8 mouse cellular contexts compared by ENCODE assay signal in the genomic region with DNA sequence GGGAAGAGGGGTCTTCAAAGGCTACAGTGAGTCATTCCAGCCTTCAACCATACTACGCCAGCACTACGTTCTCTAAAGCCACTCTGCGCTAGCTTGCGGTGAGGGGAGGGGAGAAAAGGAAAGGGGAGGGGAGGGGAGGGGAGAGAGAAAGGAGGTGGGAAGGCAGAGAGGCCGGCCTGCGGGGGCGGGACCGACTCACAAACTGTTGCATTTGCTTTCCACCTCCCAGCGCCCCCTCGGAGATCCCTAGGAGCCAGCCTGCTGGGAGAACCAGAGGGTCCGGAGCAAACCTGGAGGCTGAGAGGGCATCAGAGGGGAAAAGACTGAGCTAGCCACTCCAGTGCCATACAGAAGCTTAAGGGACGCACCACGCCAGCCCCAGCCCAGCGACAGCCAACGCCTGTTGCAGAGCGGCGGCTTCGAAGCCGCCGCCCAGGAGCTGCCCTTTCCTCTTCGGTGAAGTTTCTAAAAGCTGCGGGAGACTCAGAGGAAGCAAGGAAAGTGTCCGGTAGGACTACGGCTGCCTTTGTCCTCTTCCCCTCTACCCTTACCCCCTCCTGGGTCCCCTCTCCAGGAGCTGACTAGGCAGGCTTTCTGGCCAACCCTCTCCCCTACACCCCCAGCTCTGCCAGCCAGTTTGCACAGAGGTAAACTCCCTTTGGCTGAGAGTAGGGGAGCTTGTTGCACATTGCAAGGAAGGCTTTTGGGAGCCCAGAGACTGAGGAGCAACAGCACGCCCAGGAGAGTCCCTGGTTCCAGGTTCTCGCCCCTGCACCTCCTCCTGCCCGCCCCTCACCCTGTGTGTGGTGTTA. TPM values are rescaled to one million over a fixed set of nuclear protein-coding genes. Genes with fewer than 3 reads are reported as not detected.
DNase-seq lines count a peak whose midpoint lies in the region; ATAC-seq and TF ChIP-seq lines count a peak whose summit lies in the region.

A gene (plus strand): TSS at position 239 of the 812 bp plus-strand sequence.

- H3K27me3 ChIP-seq in ES-Bruce4 (ENCODE audit: control insufficient read depth, insufficient read depth, low read length, poor library complexity, severe bottlenecking) = peaks cover 2% of the 10 kb centered on the region; the same call in 1 of the 2 replicates
- H3K27me3 ChIP-seq in forebrain, embryonic 15.5 days = peaks cover 9% of the 10 kb centered on the region; the same call in 1 of the 2 replicates
- H3K27me3 ChIP-seq in testis, adult 2 months (ENCODE audit: control insufficient read depth, insufficient read depth, low read length) = no peaks in the 10 kb centered on the region

- peak within 1 kb of the TSS; percentile 76 for H3K4me2 ChIP-seq in forebrain, embryonic 15.5 days (replicated peaks)

- 0 out of 2 replicates have a peak within 1 kb of the TSS, but pooled peaks have one; percentile 20 for H3K9ac ChIP-seq in ES-Bruce4 (ENCODE audit: low read depth, poor library complexity, severe bottlenecking)
- no peak within 1 kb of the TSS for H3K9ac ChIP-seq in forebrain, embryonic 15.5 days (replicated peaks)

- peak; percentile 42; the same call in 1 of the 2 replicates for ATAC-seq in forebrain, embryonic 15.5 days (replicated peaks)
- peak; percentile 78 to 80 for ATAC-seq in hematopoietic stem cell, adult 5-6 weeks (replicated peaks in 1 of 2; ENCODE audit: insufficient read depth in 1 of 2, low FRiP score in 2 of 2, low TSS enrichment in 1 of 2, low read depth in 1 of 2, poor library complexity in 2 of 2, severe bottlenecking in 2 of 2)
- 0 out of 2 replicates have a peak, but pooled peaks have one; percentile 52 for ATAC-seq in megakaryocyte-erythroid progenitor cell, adult 5-6 weeks (replicated peaks; ENCODE audit: low FRiP score, low TSS enrichment, poor library complexity, severe bottlenecking)

- H3K4me3 ChIP-seq in ES-Bruce4 (ENCODE audit: low read depth, low read length) = peak within 1 kb of the TSS; percentile 57
- H3K4me3 ChIP-seq in forebrain, embryonic 15.5 days = peak within 1 kb of the TSS; percentile 44
- H3K4me3 ChIP-seq in testis, adult 2 months (ENCODE audit: control insufficient read depth, low read depth, low read length) = peak within 1 kb of the TSS; percentile 86

- no peaks in the 10 kb centered on the region for H3K9me3 ChIP-seq in ES-Bruce4 (replicated peaks; ENCODE audit: control insufficient read depth, insufficient read depth, low read length, poor library complexity, severe bottlenecking)
- no peaks in the 10 kb centered on the region for H3K9me3 ChIP-seq in forebrain, embryonic 15.5 days

- DNase-seq in adrenal gland, adult 18-20 months (ENCODE audit: low spot score in 2 of 2) = peak; percentile 47 to 71
- no peak for DNase-seq in layer of hippocampus, postnatal 36 days
- no peak for DNase-seq in cerebellum, adult 11 months

- no peaks in the 10 kb centered on the region for H3K4me1 ChIP-seq in ES-Bruce4 (ENCODE audit: control insufficient read depth, insufficient read depth, low read length)
- peaks cover 27% of the 10 kb centered on the region for H3K4me1 ChIP-seq in forebrain, embryonic 15.5 days
- H3K4me1 ChIP-seq in testis, adult 2 months (ENCODE audit: control insufficient read depth, insufficient read depth, low read length) = no peaks in the 10 kb centered on the region; the same call in 1 of the 2 replicates

- no peaks in the 10 kb centered on the region for H3K36me3 ChIP-seq in ES-Bruce4 (ENCODE audit: control insufficient read depth, insufficient read depth, low read length, poor library complexity, severe bottlenecking)
- no peaks in the 10 kb centered on the region for H3K36me3 ChIP-seq in forebrain, embryonic 15.5 days
- no peaks in the 10 kb centered on the region for H3K36me3 ChIP-seq in testis, adult 2 months (ENCODE audit: control insufficient read depth, insufficient read depth, low read length)

- no peak for TF ChIP-seq EP300 in ES-Bruce4 (IDR thresholded peaks at IDR 0.05; ENCODE audit: insufficient read depth, low read depth, low read length)

- no peak for TF ChIP-seq CTCF in ES-Bruce4 (IDR thresholded peaks at IDR 0.05; ENCODE audit: low read depth, low read length)
- no peak for TF ChIP-seq CTCF in testis, adult 2 months (IDR thresholded peaks at IDR 0.05; ENCODE audit: control insufficient read depth, insufficient read depth, insufficient replicate concordance, low read depth, low read length)

- WGBS in forebrain, embryonic 15.5 days = 28% methylated on average over 27 of the region's 27 CpGs

- TF ChIP-seq POLR2A in ES-Bruce4 (IDR thresholded peaks at IDR 0.05; ENCODE audit: insufficient read depth, low read length) = no peak
- no peak for TF ChIP-seq POLR2A in testis, adult 2 months (IDR thresholded peaks at IDR 0.05; ENCODE audit: control insufficient read depth, low read depth, low read length)

- H3K27ac ChIP-seq in ES-Bruce4 (ENCODE audit: insufficient read depth, low read length) = no peak within 1 kb of the TSS
- H3K27ac ChIP-seq in forebrain, embryonic 15.5 days (replicated peaks) = no peak within 1 kb of the TSS
- H3K27ac ChIP-seq in testis, adult 2 months (ENCODE audit: control insufficient read depth, insufficient read depth, low read depth, low read length) = peak within 1 kb of the TSS; percentile 65

RNA-seq across cellular contexts. Expression of the gene that starts here (rescaled TPM):
- 0.50 and 0.57 TPM in 2 replicates for polyA plus RNA-seq in ES-Bruce4 (2011; ENCODE audit: insufficient read depth, insufficient read length, low read depth, missing spikeins)
- total RNA-seq in adrenal gland, adult 18-20 months (2021) = 10 to 100 TPM; 32.3 to 91.2 TPM
- 0.04 and 0.08 TPM in 2 replicates for polyA plus RNA-seq in forebrain, embryonic 15.5 days (2015; fragmentation: Nextera tagmentation; extraction: Ambion mirVana)
- total RNA-seq in hematopoietic stem cell, adult 5-6 weeks (2017) = 0.25 and 0.84 TPM in 2 replicates
- total RNA-seq in layer of hippocampus, postnatal 36 days (2021) = 10 to 100 TPM; 13.2 to 15.6 TPM
- total RNA-seq in megakaryocyte-erythroid progenitor cell, adult 5-6 weeks (2014; fragmentation: Nextera tagmentation) = 0.11 and 0.17 TPM in 2 replicates
- total RNA-seq in megakaryocyte-erythroid progenitor cell, adult 5-6 weeks (2017) = 0.04 and 0.19 TPM in 2 replicates
- polyA plus RNA-seq in testis, adult 2 months (2012; rRNA removed) = 0.61 and 0.78 TPM in 2 replicates

Comparison
In these comparisons a context has a peak if more than half of its experiments do, and no peak if none do; other contexts are left out.
1. Peak in ATAC-seq, H3K4me3 ChIP-seq and H3K4me2 ChIP-seq in forebrain, embryonic 15.5 days; RNA of the gene not detected or under 1 TPM.
2. Peak in ATAC-seq in hematopoietic stem cell, adult 5-6 weeks; RNA of the gene not detected or under 1 TPM.
3. Peak in ATAC-seq in megakaryocyte-erythroid progenitor cell, adult 5-6 weeks; RNA of the gene not detected or under 1 TPM.
4. DNase-seq: peak in adrenal gland, adult 18-20 months (2 of 2); none in layer of hippocampus, postnatal 36 days (0 of 2) and cerebellum, adult 11 months (single experiment).
5. Peak in every context shown above with its lines, with median percentiles within 50 percentile points of each other: H3K4me3 ChIP-seq and ATAC-seq.